Mouse (Mus musculus): Measurements from ENCODE around the gene Lpin1. TPM values are rescaled to one million over a fixed set of nuclear protein-coding genes. Genes with fewer than 3 reads are reported as not detected.
A peak's percentile ranks its signal among the peaks of the same experiment; 100 is the strongest.

Lpin1 gene
- polyA plus RNA-seq, 1 experiment from 2014 or later, result 4.9 TPM

DNA sequence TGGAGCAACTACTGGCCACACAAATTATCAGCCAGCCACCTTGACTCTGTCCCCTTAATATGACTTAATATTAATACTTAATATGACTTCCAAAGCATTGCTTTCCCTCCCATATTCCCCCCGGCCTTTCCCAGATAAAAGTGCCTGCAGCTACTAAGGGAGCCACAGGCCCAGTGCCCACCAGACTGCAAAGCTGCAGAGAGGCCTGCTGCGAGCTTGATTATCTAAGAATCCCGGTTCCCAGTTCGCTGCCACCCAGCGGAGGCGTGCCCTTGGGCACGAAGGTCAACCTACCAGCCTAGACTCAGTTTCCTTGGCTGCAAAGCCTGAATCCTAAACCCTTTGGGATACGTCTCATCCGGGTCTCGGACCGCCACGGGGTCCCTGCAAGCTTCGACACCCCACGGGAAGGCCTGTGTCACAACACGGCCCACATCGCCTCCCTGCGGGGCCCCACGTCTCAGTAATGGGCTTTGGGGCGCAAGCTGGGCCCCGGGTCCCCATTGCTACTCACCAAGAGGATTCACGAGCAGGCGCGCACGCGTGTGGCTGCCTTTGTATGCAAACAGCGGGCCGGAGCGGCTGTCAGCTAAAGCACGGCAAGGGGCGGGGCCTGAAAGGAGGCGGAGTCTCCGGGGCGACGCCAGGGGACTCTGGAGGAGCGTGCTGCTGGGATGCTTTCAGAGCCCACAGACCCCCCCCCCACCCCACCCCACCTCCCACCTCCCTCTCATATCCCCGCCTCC lies 21.4 kb downstream of the Lpin1 start:
- Histone ChIP-seq H3K27me3 (replicated peaks) (no peaks in the 10 kb centered on the region), H3K4me2 (peak overlapping the region; percentile 91), H3K9ac (peak overlapping the region; percentile 87), H3K4me1 (peaks cover 69% of the 10 kb centered on the region), H3K36me3 (no peaks in the 10 kb centered on the region), H3K27ac (replicated peaks) (peak overlapping the region; percentile 74), H3K4me3 (peak overlapping the region; percentile 75), H3K9me3 (no peaks in the 10 kb centered on the region)
- peak; percentile 66; the same call in 1 of the 2 replicates for ATAC-seq (ENCODE audit: extremely low read depth, insufficient number of reproducible peaks, low FRiP score, low TSS enrichment)
- WGBS, result 0% methylated on average over 36 of the region's 36 CpGs

DNA sequence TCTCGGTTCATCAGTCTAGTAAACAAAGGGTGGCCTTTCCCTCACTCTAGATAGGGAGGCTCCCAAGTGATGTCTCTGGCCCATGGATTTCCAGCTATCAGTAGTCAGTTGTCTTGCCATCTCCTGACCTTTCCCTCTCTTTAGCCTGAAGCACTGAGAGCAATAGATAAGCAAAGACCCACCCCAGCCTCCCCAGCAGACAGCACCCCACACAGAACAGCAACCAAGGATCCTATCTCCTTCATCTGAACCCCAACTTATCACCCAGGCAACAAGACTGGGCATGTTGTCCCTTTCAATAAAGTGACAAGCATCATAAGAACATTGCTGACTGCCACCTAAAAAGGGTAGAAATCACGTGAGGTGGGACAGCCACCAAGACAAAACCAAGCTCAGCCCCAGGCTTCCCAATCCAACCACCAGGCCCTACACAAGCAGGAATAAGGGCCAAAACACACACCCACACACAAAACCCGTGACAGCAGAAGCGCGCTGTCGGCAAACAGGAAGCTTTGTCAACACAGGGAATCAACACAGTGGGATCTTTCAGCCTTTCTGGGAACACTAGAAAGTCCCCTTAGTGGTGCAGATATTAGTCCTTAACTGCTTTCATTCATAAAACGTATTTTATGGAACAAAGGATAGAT lies 22.2 kb downstream of the Lpin1 start:
- peak overlapping the region; percentile 75 for H3K4me3 ChIP-seq
- H3K27me3 ChIP-seq (replicated peaks), result no peaks in the 10 kb centered on the region
- peaks cover 78% of the 10 kb centered on the region for H3K4me1 ChIP-seq
- peak overlapping the region; percentile 74 for H3K27ac ChIP-seq (replicated peaks)
- no peaks in the 10 kb centered on the region for H3K9me3 ChIP-seq
- H3K36me3 ChIP-seq, result no peaks in the 10 kb centered on the region
- H3K4me2 ChIP-seq, result peak overlapping the region; percentile 91
- WGBS, result 16% methylated on average over 7 of the region's 7 CpGs
- ATAC-seq (ENCODE audit: extremely low read depth, insufficient number of reproducible peaks, low FRiP score, low TSS enrichment), result no peak
- H3K9ac ChIP-seq, result peak overlapping the region; percentile 87

DNA sequence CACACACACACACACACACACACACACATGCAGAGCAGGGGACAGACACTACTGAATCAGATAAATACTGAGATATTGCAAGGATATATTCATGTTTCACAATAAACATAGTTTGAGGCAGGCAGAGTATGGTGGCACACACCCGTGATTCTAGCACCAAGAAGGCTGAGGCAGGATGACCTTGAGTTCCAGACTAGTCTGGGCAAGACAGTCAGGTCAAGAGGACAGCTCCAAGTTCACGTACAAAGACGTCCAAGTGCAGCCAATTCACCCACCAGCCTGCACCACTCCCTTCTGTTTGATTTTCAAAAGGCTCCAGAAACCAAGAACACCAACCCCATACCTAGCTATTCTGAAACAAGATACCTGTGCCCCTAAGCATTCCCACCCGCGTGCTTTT lies 23.0 kb downstream of the Lpin1 start:
- Histone ChIP-seq H3K9me3 (no peaks in the 10 kb centered on the region), H3K4me2 (peak overlapping the region; percentile 91; the same call in 1 of the 2 replicates), H3K4me1 (peaks cover 85% of the 10 kb centered on the region), H3K9ac (no peak overlapping the region), H3K27me3 (replicated peaks) (no peaks in the 10 kb centered on the region), H3K27ac (replicated peaks) (no peak overlapping the region), H3K4me3 (no peak overlapping the region), H3K36me3 (no peaks in the 10 kb centered on the region)
- WGBS, result 67% methylated on average over 5 of the region's 5 CpGs
- no peak for ATAC-seq (ENCODE audit: extremely low read depth, insufficient number of reproducible peaks, low FRiP score, low TSS enrichment)

DNA sequence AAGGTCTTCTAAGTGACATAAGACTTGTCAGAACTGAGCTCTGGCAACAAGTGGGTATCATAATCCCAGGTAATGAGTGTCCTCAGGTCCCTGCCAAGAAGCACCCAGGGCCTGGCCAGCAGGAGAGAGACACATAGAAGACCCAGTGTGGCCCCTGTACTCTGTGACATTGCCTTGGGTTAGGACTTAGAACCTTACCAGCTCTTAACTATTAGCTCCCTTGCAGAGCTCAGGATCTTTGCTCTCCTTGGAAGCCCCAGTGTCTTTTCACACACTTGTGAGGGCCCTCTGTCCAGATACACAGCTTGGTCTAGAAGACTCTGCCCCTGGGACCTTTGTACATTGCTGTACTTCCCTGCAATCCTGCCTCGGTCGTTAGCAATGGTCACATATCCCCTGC lies 23.7 kb downstream of the Lpin1 start:
- WGBS, result 83% methylated on average over 2 of the region's 2 CpGs
- no peak for ATAC-seq (ENCODE audit: extremely low read depth, insufficient number of reproducible peaks, low FRiP score, low TSS enrichment)
- no peaks in the 10 kb centered on the region for H3K27me3 ChIP-seq (replicated peaks)
- no peak overlapping the region for H3K9ac ChIP-seq
- no peak overlapping the region for H3K27ac ChIP-seq (replicated peaks)
- peaks cover 83% of the 10 kb centered on the region for H3K4me1 ChIP-seq
- no peak overlapping the region for H3K4me3 ChIP-seq
- H3K36me3 ChIP-seq, result no peaks in the 10 kb centered on the region
- no peak overlapping the region for H3K4me2 ChIP-seq
- H3K9me3 ChIP-seq, result no peaks in the 10 kb centered on the region

DNA sequence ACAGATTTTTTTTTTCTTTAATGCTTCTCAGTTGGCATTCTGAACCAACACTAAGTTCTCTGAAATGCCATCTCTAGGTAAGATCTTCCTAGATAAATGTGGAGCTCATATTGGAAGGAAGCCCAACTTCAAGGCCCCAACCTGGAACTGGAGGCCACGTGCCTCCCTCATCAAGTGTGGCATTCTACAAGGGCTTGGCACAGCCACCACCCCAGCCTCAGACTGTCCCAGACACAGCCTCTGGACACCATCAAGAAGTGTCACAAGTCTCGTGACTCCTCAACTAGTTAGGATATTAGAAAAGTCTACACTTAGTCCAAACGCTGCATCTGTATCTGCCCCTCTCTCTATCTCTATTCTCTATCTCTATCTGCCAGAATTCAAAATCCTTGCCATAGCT lies 25.8 kb downstream of the Lpin1 start:
- no peak overlapping the region for H3K9ac ChIP-seq
- peaks cover 4% of the 10 kb centered on the region; the same call in 1 of the 2 replicates for H3K36me3 ChIP-seq
- H3K4me1 ChIP-seq, result peaks cover 64% of the 10 kb centered on the region
- no peak overlapping the region for H3K4me2 ChIP-seq
- no peak overlapping the region for H3K27ac ChIP-seq (replicated peaks)
- 43% methylated on average over 3 of the region's 3 CpGs for WGBS
- H3K27me3 ChIP-seq (replicated peaks), result no peaks in the 10 kb centered on the region
- no peak overlapping the region for H3K4me3 ChIP-seq
- no peaks in the 10 kb centered on the region for H3K9me3 ChIP-seq
- ATAC-seq (ENCODE audit: extremely low read depth, insufficient number of reproducible peaks, low FRiP score, low TSS enrichment), result no peak

DNA sequence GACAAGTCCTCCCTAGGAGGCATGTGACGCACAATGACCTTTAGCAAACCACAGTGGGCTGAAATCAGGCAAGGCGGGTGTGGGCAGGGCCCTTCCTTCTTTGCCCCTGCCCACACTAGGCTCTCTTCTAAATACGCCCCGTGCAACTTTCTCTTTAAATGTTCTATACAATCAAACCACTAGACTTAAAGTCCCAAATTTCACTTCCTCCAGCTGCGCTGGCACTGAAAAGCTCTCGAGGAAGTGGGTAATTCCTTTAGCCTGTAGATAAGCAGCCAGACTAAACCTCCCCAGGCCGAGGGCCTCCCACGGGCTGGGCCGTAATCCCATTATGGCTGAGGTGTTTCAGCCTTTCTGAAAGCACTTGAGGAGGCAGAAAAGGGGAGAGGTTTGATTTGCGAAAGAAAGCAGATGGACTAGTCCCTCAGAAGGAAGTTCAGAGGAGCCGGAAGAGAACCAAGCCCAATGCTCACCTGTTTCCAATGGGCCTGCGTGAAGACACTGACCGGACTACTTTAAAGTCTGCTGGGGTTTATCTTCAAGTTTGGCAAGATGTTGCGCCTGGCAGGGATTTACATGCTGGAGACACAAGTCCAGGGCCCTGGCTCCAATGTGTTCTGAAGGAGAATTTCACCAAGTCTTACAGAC lies 26.6 kb downstream of the Lpin1 start:
- H3K4me2 ChIP-seq, result peak overlapping the region; percentile 24; the same call in 1 of the 2 replicates
- peak overlapping the region; percentile 24; the same call in 1 of the 2 replicates for H3K9ac ChIP-seq

DNA sequence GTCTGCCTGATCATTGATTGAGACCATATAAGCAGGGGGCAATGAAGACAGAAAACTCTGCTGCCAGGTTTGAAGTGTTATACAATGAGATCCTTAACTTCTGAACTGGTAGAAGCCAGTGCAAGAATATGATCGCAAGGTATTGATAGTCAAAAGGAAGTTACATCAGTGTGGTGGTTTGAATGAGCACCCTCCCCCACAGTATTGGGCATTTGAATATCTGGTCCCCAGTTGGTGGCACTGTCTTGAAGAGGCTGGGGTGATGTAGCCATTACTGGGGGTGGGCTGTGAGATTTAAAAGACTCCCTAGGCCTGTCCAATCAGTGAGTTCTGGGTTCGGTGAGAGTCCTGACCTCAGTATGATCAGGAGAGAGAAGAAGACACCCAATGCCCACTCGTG lies 27.5 kb downstream of the Lpin1 start:
- H3K27me3 ChIP-seq (replicated peaks), result no peaks in the 10 kb centered on the region
- peaks cover 56% of the 10 kb centered on the region for H3K4me1 ChIP-seq
- H3K4me2 ChIP-seq, result no peak overlapping the region
- H3K9me3 ChIP-seq, result no peaks in the 10 kb centered on the region
- 83% methylated on average over 3 of the region's 3 CpGs for WGBS
- H3K27ac ChIP-seq (replicated peaks), result no peak overlapping the region
- no peak for ATAC-seq (ENCODE audit: extremely low read depth, insufficient number of reproducible peaks, low FRiP score, low TSS enrichment)
- no peak overlapping the region for H3K9ac ChIP-seq
- peaks cover 16% of the 10 kb centered on the region for H3K36me3 ChIP-seq
- no peak overlapping the region for H3K4me3 ChIP-seq

More for the DNA sequence above, 26.6 kb downstream of the Lpin1 start:
- Histone ChIP-seq H3K9me3 (no peaks in the 10 kb centered on the region), H3K27me3 (replicated peaks) (no peaks in the 10 kb centered on the region), H3K4me3 (no peak overlapping the region), H3K27ac (replicated peaks) (peak overlapping the region; percentile 46), H3K36me3 (peaks cover 11% of the 10 kb centered on the region), H3K4me1 (peaks cover 60% of the 10 kb centered on the region)
- WGBS, result 32% methylated on average over 14 of the region's 14 CpGs
- ATAC-seq (ENCODE audit: extremely low read depth, insufficient number of reproducible peaks, low FRiP score, low TSS enrichment), result no peak

DNA sequence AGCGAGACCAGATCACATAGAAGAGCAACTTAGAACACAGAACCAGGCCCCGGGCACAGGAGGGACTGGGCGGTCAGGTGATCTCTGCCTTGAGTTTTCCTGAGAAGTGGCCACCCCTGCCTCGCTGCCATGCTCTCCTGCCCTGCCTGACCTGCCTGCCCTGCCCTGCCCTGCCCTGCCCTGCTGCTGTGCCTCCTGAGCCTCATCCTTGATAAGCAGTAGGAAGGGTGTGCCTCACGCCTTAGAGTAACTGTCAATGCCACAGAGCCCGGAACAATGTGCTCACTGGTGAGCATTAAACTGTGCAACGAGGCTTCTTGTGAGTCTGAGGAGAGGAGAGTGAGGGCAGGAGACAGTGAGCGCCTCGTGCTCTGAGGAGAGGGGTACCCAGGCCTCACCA lies 30.5 kb downstream of the Lpin1 start:
- Histone ChIP-seq H3K27ac (replicated peaks) (no peak overlapping the region), H3K36me3 (peaks cover 28% of the 10 kb centered on the region), H3K4me1 (peaks cover 43% of the 10 kb centered on the region), H3K4me3 (no peak overlapping the region), H3K4me2 (no peak overlapping the region), H3K9me3 (no peaks in the 10 kb centered on the region), H3K27me3 (replicated peaks) (no peaks in the 10 kb centered on the region), H3K9ac (no peak overlapping the region)
- WGBS, result 60% methylated on average over 9 of the region's 9 CpGs
- ATAC-seq (ENCODE audit: extremely low read depth, insufficient number of reproducible peaks, low FRiP score, low TSS enrichment), result no peak

DNA sequence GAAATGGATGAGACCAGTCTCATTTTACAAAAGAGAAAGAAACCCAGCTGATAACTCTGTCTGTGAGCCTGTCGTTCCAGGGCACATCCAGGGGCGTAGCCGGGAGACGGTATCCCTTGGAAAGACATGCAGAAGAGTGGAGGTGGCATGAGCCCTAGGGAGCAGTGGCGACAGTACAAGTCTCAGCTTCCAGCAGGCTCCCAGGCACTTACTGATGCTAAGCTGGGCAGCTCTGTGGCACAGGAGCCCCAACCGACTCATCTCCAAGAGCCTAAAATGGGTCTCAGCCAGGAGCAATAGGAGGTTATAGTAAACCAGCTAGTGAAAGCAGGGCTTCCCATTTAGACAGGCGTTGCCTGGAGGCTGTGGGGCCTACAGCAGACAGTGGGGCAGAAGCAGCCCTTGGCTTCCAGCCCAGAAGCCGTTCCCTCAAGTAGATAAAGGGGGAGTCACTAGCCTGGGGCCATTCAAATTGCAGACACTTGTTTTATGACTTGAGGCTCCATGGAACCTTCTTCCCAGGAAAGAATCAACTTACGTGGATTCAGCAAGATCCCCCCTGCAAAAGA lies 33.0 kb downstream of the Lpin1 start:
- 53% methylated on average over 9 of the region's 9 CpGs for WGBS
- ATAC-seq (ENCODE audit: extremely low read depth, insufficient number of reproducible peaks, low FRiP score, low TSS enrichment), result no peak; the same call in 1 of the 2 replicates
- peaks cover 40% of the 10 kb centered on the region for H3K36me3 ChIP-seq
- no peak overlapping the region for H3K4me3 ChIP-seq
- H3K9me3 ChIP-seq, result no peaks in the 10 kb centered on the region
- peak overlapping the region; percentile 38; the same call in 1 of the 2 replicates for H3K9ac ChIP-seq
- peak overlapping the region; percentile 63 for H3K27ac ChIP-seq (replicated peaks)
- peaks cover 19% of the 10 kb centered on the region for H3K4me1 ChIP-seq
- no peaks in the 10 kb centered on the region for H3K27me3 ChIP-seq (replicated peaks)
- H3K4me2 ChIP-seq, result no peak overlapping the region

DNA sequence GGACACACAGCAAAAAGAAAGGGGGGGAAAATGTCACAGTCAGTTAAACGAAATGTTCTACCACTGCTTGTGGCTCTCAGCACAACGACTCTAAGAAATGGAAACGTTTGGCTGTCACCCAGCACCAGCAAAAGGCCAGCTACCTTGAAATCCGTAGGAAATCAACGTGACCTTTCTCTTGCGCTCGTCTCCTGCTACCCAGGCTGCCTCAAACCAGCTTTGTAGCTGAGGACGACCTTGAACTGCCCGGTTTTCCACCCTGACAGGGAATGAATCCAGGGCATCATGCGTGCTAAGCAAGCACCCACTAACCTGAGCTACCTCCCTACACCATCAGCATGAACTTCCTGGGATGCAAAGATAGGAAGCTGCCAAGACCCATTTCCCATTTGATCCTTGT lies 39.5 kb downstream of the Lpin1 start:
- 81% methylated on average over 10 of the region's 10 CpGs for WGBS
- Histone ChIP-seq H3K27ac (replicated peaks) (no peak overlapping the region), H3K4me1 (peaks cover 13% of the 10 kb centered on the region), H3K4me3 (no peak overlapping the region), H3K4me2 (no peak overlapping the region), H3K27me3 (replicated peaks) (no peaks in the 10 kb centered on the region), H3K36me3 (peaks cover 47% of the 10 kb centered on the region), H3K9me3 (no peaks in the 10 kb centered on the region), H3K9ac (no peak overlapping the region)
- no peak for ATAC-seq (ENCODE audit: extremely low read depth, insufficient number of reproducible peaks, low FRiP score, low TSS enrichment)

DNA sequence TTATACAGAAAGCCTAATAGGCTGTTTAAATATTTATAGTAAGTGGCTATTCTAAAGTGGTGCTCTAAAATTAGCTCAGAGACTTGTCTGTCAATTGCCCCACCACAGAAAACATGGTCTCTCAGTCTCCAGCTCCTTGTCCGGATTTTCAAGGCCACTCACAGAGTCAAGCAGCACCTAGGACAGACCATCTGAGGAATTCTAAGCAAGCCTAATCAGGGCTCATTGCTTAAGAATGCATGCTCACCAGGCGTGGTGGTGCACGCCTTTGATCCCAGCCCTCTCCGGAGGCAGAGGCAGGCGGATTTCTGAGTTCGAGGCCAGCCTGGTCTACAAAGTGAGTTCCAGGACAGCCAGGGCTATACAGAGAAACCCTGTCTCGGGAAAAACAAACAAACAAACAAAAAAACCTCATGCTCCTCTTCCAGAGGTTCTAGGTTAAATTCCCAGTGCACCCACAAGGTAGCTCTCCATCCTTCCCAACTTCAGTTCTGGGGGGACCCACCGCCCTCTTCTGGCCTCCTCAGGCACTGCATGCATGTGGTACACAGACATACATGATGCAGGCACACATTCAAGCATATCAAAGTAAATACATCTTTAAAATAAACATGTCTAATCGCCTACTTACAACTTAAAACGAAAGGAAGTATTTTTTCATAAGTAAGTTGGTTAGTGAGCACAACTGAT lies 40.2 kb downstream of the Lpin1 start:
- ATAC-seq (ENCODE audit: extremely low read depth, insufficient number of reproducible peaks, low FRiP score, low TSS enrichment), result no peak
- H3K27me3 ChIP-seq (replicated peaks), result no peaks in the 10 kb centered on the region
- peaks cover 13% of the 10 kb centered on the region for H3K4me1 ChIP-seq
- H3K4me2 ChIP-seq, result no peak overlapping the region
- peaks cover 43% of the 10 kb centered on the region for H3K36me3 ChIP-seq
- no peak overlapping the region for H3K4me3 ChIP-seq
- H3K9me3 ChIP-seq, result no peaks in the 10 kb centered on the region
- no peak overlapping the region for H3K27ac ChIP-seq (replicated peaks)
- H3K9ac ChIP-seq, result no peak overlapping the region
- 75% methylated on average over 10 of the region's 10 CpGs for WGBS

Data from heart, embryonic 13.5 days (tissue).